Mouse (Mus musculus) naive thymus-derived CD4-positive, alpha-beta T cell, adult 2 months (primary cell): ENCODE results near the gene Zmym5.
A peak's percentile ranks its signal among the peaks of the same experiment; 100 is the strongest.
"Not testable (repeated sequence)": the region's sequence is repeated elsewhere in the genome, so short reads cannot be mapped to it uniquely, and the experiment has no call there.

ENCODE experiments used
- DNase-seq: peaks from one replicate; pipeline ENCODE4 v3.0.0-alpha.2; 2011; ENCODE audit warnings: low read depth

The Zmym5 gene

GRCm38 (mm10) chr14:56811701-56812339 is at the start of gene Zmym5:
Gene Zmym5 (minus strand): TSS chr14:56811716.
- peak; percentile 87 for DNase-seq

GRCm38 (mm10) chr14:56849681-56850080 is 38.2 kb upstream of the Zmym5 start:
- DNase-seq = no peak

- no peak for DNase-seq
Measured at GRCm38 (mm10) chr14:56848322-56848721, 36.8 kb upstream of the Zmym5 start.

- DNase-seq = no peak
Measured at GRCm38 (mm10) chr14:56844507-56844906, 33.0 kb upstream of the Zmym5 start.

- DNase-seq = no peak
Measured at GRCm38 (mm10) chr14:56844033-56844432, 32.5 kb upstream of the Zmym5 start.

- DNase-seq = not testable (repeated sequence)
Measured at GRCm38 (mm10) chr14:56834576-56834975, 23.1 kb upstream of the Zmym5 start.

GRCm38 (mm10) chr14:56833211-56833610 is 21.7 kb upstream of the Zmym5 start:
- DNase-seq = not testable (repeated sequence)

GRCm38 (mm10) chr14:56832563-56833113 is 21.1 kb upstream of the Zmym5 start:
- no peak for DNase-seq

- no peak for DNase-seq
Measured at GRCm38 (mm10) chr14:56832147-56832546, 20.6 kb upstream of the Zmym5 start.

GRCm38 (mm10) chr14:56830491-56831045 is 19.1 kb upstream of the Zmym5 start:
- DNase-seq = no peak

- peak; percentile 58 for DNase-seq
Measured at GRCm38 (mm10) chr14:56824562-56824961, 13.0 kb upstream of the Zmym5 start.

- no peak for DNase-seq
Measured at GRCm38 (mm10) chr14:56817616-56818015, 6.1 kb upstream of the Zmym5 start.

- no peak for DNase-seq
Measured at GRCm38 (mm10) chr14:56817131-56817530, 5.6 kb upstream of the Zmym5 start.

- DNase-seq = peak; percentile 59
Measured at GRCm38 (mm10) chr14:56816541-56816940, 5.0 kb upstream of the Zmym5 start.

- peak; percentile 92 for DNase-seq
Measured at GRCm38 (mm10) chr14:56812520-56813036, 1.1 kb upstream of the Zmym5 start.

- DNase-seq = peak; percentile 57
Measured at GRCm38 (mm10) chr14:56810781-56811690, 480 bp downstream of the Zmym5 start.

GRCm38 (mm10) chr14:56793243-56793642 is 18.3 kb downstream of the Zmym5 start:
- peak; percentile 75 for DNase-seq

GRCm38 (mm10) chr14:56784575-56784974 is 26.9 kb downstream of the Zmym5 start:
- no peak for DNase-seq

- DNase-seq = no peak
Measured at GRCm38 (mm10) chr14:56778933-56779300, 32.6 kb downstream of the Zmym5 start.

GRCm38 (mm10) chr14:56778200-56778932 is 33.1 kb downstream of the Zmym5 start, which contains the start of gene Pspc1:
Gene Pspc1 (minus strand): TSS chr14:56778316.
- DNase-seq = peak; percentile 97

GRCm38 (mm10) chr14:56777360-56778136 is 34.0 kb downstream of the Zmym5 start:
- DNase-seq = peak; percentile 60
